Mouse (Mus musculus): ENCODE measurements around the gene Rpap3.

- TF ChIP-seq CTCF (IDR thresholded peaks at IDR 0.05) (no peak), POLR2A (IDR thresholded peaks at IDR 0.05; ENCODE audit: insufficient read depth, low read depth, low read length) (no peak), EP300 (IDR thresholded peaks at IDR 0.05; ENCODE audit: insufficient read depth, low read depth, low read length) (no peak)
Measured at GRCm38 (mm10) chr15:97746748-97747147, 41.1 kb upstream of the Rpap3 start.

All from heart, adult 2 months (tissue).